Mouse (Mus musculus) G1E (cell line): Measurements from ENCODE around the gene Kremen2.

Experiments used
- CTCF ChIP-seq: IDR thresholded peaks from 2 replicates; pipeline ENCODE4 v1.5.1; 2012; ENCODE audit warnings: low read depth, low read length, inconsistent platforms, mixed read lengths
- GATA1 ChIP-seq: IDR thresholded peaks from 2 replicates; pipeline ENCODE4 v1.6.1; 2012; ENCODE audit warnings: borderline replicate concordance, low read length, inconsistent platforms, mixed read lengths
- TAL1 ChIP-seq: conservative IDR thresholded peaks from 2 replicates; pipeline ENCODE4 v1.6.1; 2012; ENCODE audit warnings: low read depth, low read length, inconsistent platforms, mixed read lengths

- TF ChIP-seq CTCF (no peak), GATA1 (no peak), TAL1 (no peak)
These were observed 19.5 kb downstream of the Kremen2 start, which contains the start of gene Pkmyt1 for GRCm38 (mm10) chr17:23725999-23726757.
